Comparison of ENCODE assay signal across 26 mouse cellular contexts in the genomic region with DNA sequence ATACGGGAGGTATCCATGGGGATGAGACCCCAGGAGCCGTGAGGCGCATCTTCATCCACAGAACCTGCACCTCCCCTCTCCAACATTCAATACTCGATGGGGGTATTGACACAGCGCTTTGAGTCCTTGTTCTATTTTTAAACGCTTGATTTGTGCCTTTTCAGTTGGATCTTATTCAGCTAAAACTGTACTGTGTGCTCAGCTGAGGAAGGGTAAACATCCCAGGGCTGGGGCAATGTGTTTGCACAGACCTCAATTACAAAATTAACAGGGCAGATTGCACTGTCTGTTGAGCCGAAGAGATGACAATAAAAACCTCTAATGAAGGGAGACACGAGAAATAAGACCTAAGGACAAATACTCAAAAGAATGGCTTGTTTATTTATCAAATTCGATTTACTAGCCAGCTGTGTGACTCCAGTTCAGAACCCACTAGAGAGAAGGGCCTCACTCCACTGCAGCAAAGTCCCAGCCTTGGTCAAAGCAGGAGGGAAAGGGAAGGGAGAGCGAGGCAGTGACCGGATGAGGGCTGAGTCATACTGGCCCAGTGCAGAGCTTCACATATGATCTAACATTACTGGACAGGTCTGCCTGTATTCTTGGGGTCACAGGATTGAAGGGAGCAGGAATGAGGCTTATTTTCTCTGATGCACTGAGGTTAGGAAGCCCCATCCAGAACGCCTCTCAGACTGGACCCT. TPM values are rescaled to one million over a fixed set of nuclear protein-coding genes. Genes with fewer than 3 reads are reported as not detected.
A peak's percentile ranks its signal among the peaks of the same experiment; 100 is the strongest.
DNase-seq lines count a peak whose midpoint lies in the region; ATAC-seq and TF ChIP-seq lines count a peak whose summit lies in the region.
"Had no signal": no experiment of that assay in that cellular context is flagged by ENCODE, and none has a peak within 500 bp of the region (broad histone marks: within the 10 kb centered on the region; RNA-seq: fewer than 3 reads in every experiment).

No protein-coding gene starts in this region.

- H3K27ac ChIP-seq in forebrain, postnatal 0 days (ENCODE audit: low read depth, low read length), result no peak overlapping the region
- no peak overlapping the region for H3K27ac ChIP-seq in forebrain, embryonic 12.5 days
- no peak overlapping the region for H3K27ac ChIP-seq in liver, adult 2 months (replicated peaks; ENCODE audit: insufficient read depth, low read depth, low read length)
- no peak overlapping the region for H3K27ac ChIP-seq in liver, embryonic 12.5 days
- no peak overlapping the region for H3K27ac ChIP-seq in midbrain, embryonic 11.5 days (ENCODE audit: low read depth, low read length)
- H3K27ac ChIP-seq in midbrain, embryonic 15.5 days, result no peak overlapping the region
- H3K27ac ChIP-seq in stomach, embryonic 15.5 days, result 0 out of 2 replicates have a peak overlapping the region, but pooled peaks have one; percentile 52
- H3K27ac ChIP-seq: gastrocnemius, adult 2 months; limb, embryonic 15.5 days had no signal

- peaks cover 2% of the 10 kb centered on the region; the same call in 1 of the 2 replicates for H3K36me3 ChIP-seq in forebrain, postnatal 0 days (ENCODE audit: insufficient read depth)
- peaks cover 8% of the 10 kb centered on the region for H3K36me3 ChIP-seq in forebrain, embryonic 12.5 days (replicated peaks)
- H3K36me3 ChIP-seq in liver, adult 2 months (ENCODE audit: control insufficient read depth, insufficient read depth, low read length), result peaks cover 4% of the 10 kb centered on the region; the same call in 1 of the 2 replicates
- H3K36me3 ChIP-seq in liver, embryonic 12.5 days, result peaks cover 19% of the 10 kb centered on the region
- H3K36me3 ChIP-seq in midbrain, embryonic 11.5 days (ENCODE audit: control insufficient read depth, insufficient read depth, low read length), result no peaks in the 10 kb centered on the region
- no peaks in the 10 kb centered on the region for H3K36me3 ChIP-seq in midbrain, embryonic 15.5 days (replicated peaks)
- H3K36me3 ChIP-seq in stomach, embryonic 15.5 days, result peaks cover 5% of the 10 kb centered on the region; the same call in 1 of the 2 replicates

- no peaks in the 10 kb centered on the region for H3K9me3 ChIP-seq in forebrain, postnatal 0 days (ENCODE audit: low read length)
- no peaks in the 10 kb centered on the region for H3K9me3 ChIP-seq in forebrain, embryonic 12.5 days
- H3K9me3 ChIP-seq in liver, embryonic 12.5 days (replicated peaks), result no peaks in the 10 kb centered on the region
- no peaks in the 10 kb centered on the region for H3K9me3 ChIP-seq in midbrain, embryonic 11.5 days (ENCODE audit: control insufficient read depth, low read length)
- H3K9me3 ChIP-seq in midbrain, embryonic 15.5 days, result no peaks in the 10 kb centered on the region
- no peaks in the 10 kb centered on the region for H3K9me3 ChIP-seq in stomach, embryonic 15.5 days
- H3K9me3 ChIP-seq: heart, embryonic 12.5 days; limb, embryonic 15.5 days had no signal

- H3K27me3 ChIP-seq in forebrain, postnatal 0 days (ENCODE audit: insufficient read depth, low read length), result no peaks in the 10 kb centered on the region
- peaks cover 1% of the 10 kb centered on the region for H3K27me3 ChIP-seq in forebrain, embryonic 12.5 days
- H3K27me3 ChIP-seq in liver, adult 2 months (ENCODE audit: control insufficient read depth, insufficient read depth, low read length), result no peaks in the 10 kb centered on the region
- peaks cover 14% of the 10 kb centered on the region; the same call in 1 of the 2 replicates for H3K27me3 ChIP-seq in liver, embryonic 12.5 days (replicated peaks)
- no peaks in the 10 kb centered on the region for H3K27me3 ChIP-seq in midbrain, embryonic 11.5 days (ENCODE audit: control insufficient read depth, insufficient read depth, low read length)
- H3K27me3 ChIP-seq in midbrain, embryonic 15.5 days (replicated peaks), result no peaks in the 10 kb centered on the region
- H3K27me3 ChIP-seq in stomach, embryonic 15.5 days (replicated peaks), result 0 out of 2 replicates have a peak, but pooled peaks cover 3% of the 10 kb centered on the region
- H3K27me3 ChIP-seq: heart, embryonic 12.5 days; limb, embryonic 15.5 days had no signal

- no peak for TF ChIP-seq POLR2A in liver, adult 2 months (IDR thresholded peaks at IDR 0.05; ENCODE audit: extremely low read depth, insufficient read depth, low read length)

- H3K4me1 ChIP-seq in forebrain, postnatal 0 days (ENCODE audit: insufficient read depth), result no peaks in the 10 kb centered on the region
- peaks cover 5% of the 10 kb centered on the region; the same call in 1 of the 2 replicates for H3K4me1 ChIP-seq in forebrain, embryonic 12.5 days
- 0 out of 2 replicates have a peak, but pooled peaks cover 5% of the 10 kb centered on the region for H3K4me1 ChIP-seq in liver, adult 2 months (ENCODE audit: control insufficient read depth, insufficient read depth, low read length)
- H3K4me1 ChIP-seq in liver, embryonic 12.5 days, result no peaks in the 10 kb centered on the region
- H3K4me1 ChIP-seq in midbrain, embryonic 11.5 days (ENCODE audit: control insufficient read depth, insufficient read depth, low read length), result 0 out of 2 replicates have a peak, but pooled peaks cover 2% of the 10 kb centered on the region
- H3K4me1 ChIP-seq in midbrain, embryonic 15.5 days, result no peaks in the 10 kb centered on the region
- H3K4me1 ChIP-seq in stomach, embryonic 15.5 days, result peaks cover 7% of the 10 kb centered on the region; the same call in 1 of the 2 replicates
- H3K4me1 ChIP-seq: heart, embryonic 12.5 days had no signal

- no peak overlapping the region for H3K4me2 ChIP-seq in forebrain, postnatal 0 days (ENCODE audit: low read depth)
- H3K4me2 ChIP-seq in forebrain, embryonic 12.5 days, result no peak overlapping the region
- no peak overlapping the region for H3K4me2 ChIP-seq in liver, embryonic 12.5 days
- no peak overlapping the region for H3K4me2 ChIP-seq in midbrain, embryonic 11.5 days
- no peak overlapping the region for H3K4me2 ChIP-seq in midbrain, embryonic 15.5 days
- no peak overlapping the region for H3K4me2 ChIP-seq in stomach, embryonic 15.5 days
- H3K4me2 ChIP-seq: heart, embryonic 12.5 days; limb, embryonic 15.5 days had no signal

- TF ChIP-seq CTCF in forebrain, postnatal 0 days (IDR thresholded peaks at IDR 0.05; ENCODE audit: low read depth), result no peak
- no peak for TF ChIP-seq CTCF in liver, adult 2 months (IDR thresholded peaks at IDR 0.05; ENCODE audit: low read depth, low read length)

- WGBS in forebrain, postnatal 0 days, result 50% methylated on average over 12 of the region's 12 CpGs
- WGBS in forebrain, embryonic 12.5 days, result 72% methylated on average over 12 of the region's 12 CpGs
- WGBS in liver, adult 2 months, result 29% methylated on average over 12 of the region's 12 CpGs
- whole genome bisulfite sequencing in liver, embryonic 12.5 days (ENCODE audit: insufficient replicate concordance), result 59% methylated on average over 12 of the region's 12 CpGs
- 73% methylated on average over 12 of the region's 12 CpGs for WGBS in midbrain, embryonic 11.5 days
- WGBS in midbrain, embryonic 15.5 days, result 55% methylated on average over 12 of the region's 12 CpGs
- 52% methylated on average over 12 of the region's 12 CpGs for WGBS in stomach, embryonic 15.5 days

- DNase-seq in forebrain, postnatal 0 days, result no peak
- DNase-seq in liver, adult 2 months (ENCODE audit: extremely low read depth, low read depth, low spot score), result peak; percentile 68
- DNase-seq in midbrain, embryonic 11.5 days (ENCODE audit: low spot score, missing footprints), result no peak
- DNase-seq in T-cell, adult 2 months (ENCODE audit: low spot score), result no peak
- DNase-seq: adrenal gland, postnatal 14 days; cerebellum, adult 18-20 months; gastrocnemius, adult 2 months; heart, postnatal 4 days; kidney, adult 2 months; kidney, postnatal 36 days; thymus, adult 18-20 months had no signal

- 0 out of 2 replicates have a peak, but pooled peaks have one; percentile 46 for ATAC-seq in forebrain, postnatal 0 days
- ATAC-seq in forebrain, embryonic 12.5 days (ENCODE audit: low FRiP score), result no peak
- no peak for ATAC-seq in liver, embryonic 12.5 days
- peak; percentile 77 for ATAC-seq in midbrain, embryonic 11.5 days (ENCODE audit: low FRiP score)
- ATAC-seq in midbrain, embryonic 15.5 days (replicated peaks), result no peak; the same call in 1 of the 2 replicates
- ATAC-seq in stomach, embryonic 15.5 days (ENCODE audit: insufficient read depth, low FRiP score, low read depth), result peak; percentile 69
- ATAC-seq: activated CD4-positive, CD25-positive, alpha-beta regulatory T cell, adult 4 months; forebrain, embryonic 16.5 days had no signal

- H3K9ac ChIP-seq in forebrain, postnatal 0 days, result no peak overlapping the region
- no peak overlapping the region for H3K9ac ChIP-seq in forebrain, embryonic 12.5 days
- H3K9ac ChIP-seq in liver, adult 2 months (ENCODE audit: low read depth, low read length), result no peak overlapping the region
- H3K9ac ChIP-seq in liver, embryonic 12.5 days, result no peak overlapping the region
- H3K9ac ChIP-seq in midbrain, embryonic 11.5 days (ENCODE audit: low read length), result no peak overlapping the region
- H3K9ac ChIP-seq in midbrain, embryonic 15.5 days, result no peak overlapping the region
- no peak overlapping the region for H3K9ac ChIP-seq in stomach, embryonic 15.5 days
- H3K9ac ChIP-seq: heart, embryonic 12.5 days; limb, embryonic 15.5 days had no signal

- no peaks in the 10 kb centered on the region for H3K79me2 ChIP-seq in liver, adult 2 months (ENCODE audit: control insufficient read depth, insufficient read depth, low read length)

- H3K4me3 ChIP-seq in forebrain, postnatal 0 days (ENCODE audit: low read depth, low read length), result no peak overlapping the region
- H3K4me3 ChIP-seq in forebrain, embryonic 12.5 days (replicated peaks), result no peak overlapping the region
- no peak overlapping the region for H3K4me3 ChIP-seq in liver, adult 2 months (ENCODE audit: insufficient read depth, low read depth, low read length)
- H3K4me3 ChIP-seq in liver, embryonic 12.5 days, result no peak overlapping the region
- H3K4me3 ChIP-seq in midbrain, embryonic 11.5 days (ENCODE audit: low read depth, low read length), result no peak overlapping the region
- H3K4me3 ChIP-seq in midbrain, embryonic 15.5 days, result no peak overlapping the region
- no peak overlapping the region for H3K4me3 ChIP-seq in stomach, embryonic 15.5 days (replicated peaks)
- H3K4me3 ChIP-seq: gastrocnemius, adult 2 months; heart, embryonic 12.5 days; limb, embryonic 15.5 days had no signal

RNA-seq across cellular contexts. Expression of gene Spaca7, which starts 37.1 kb away (rescaled TPM):
- total RNA-seq in forebrain, postnatal 0 days (2014; rRNA removed), result not detected in 2 replicates
- polyA plus RNA-seq in forebrain, postnatal 0 days (2015; fragmentation: Nextera tagmentation; extraction: Ambion mirVana), result not detected in 2 replicates
- polyA plus RNA-seq in forebrain, embryonic 12.5 days (2016; fragmentation: Nextera tagmentation; extraction: Ambion mirVana), result not detected in 2 replicates
- not detected in 2 replicates for total RNA-seq in liver, adult 2 months (2014; rRNA removed)
- not detected in 2 replicates for polyA plus RNA-seq in liver, adult 2 months (2012; rRNA removed)
- not detected in 2 replicates for polyA plus RNA-seq in liver, embryonic 12.5 days (2016; fragmentation: Nextera tagmentation; extraction: Ambion mirVana)
- not detected in 2 replicates for polyA plus RNA-seq in midbrain, embryonic 11.5 days (2014; fragmentation: Nextera tagmentation; extraction: Ambion mirVana)
- polyA plus RNA-seq in midbrain, embryonic 15.5 days (2015; fragmentation: Nextera tagmentation; extraction: Ambion mirVana), result not detected in 2 replicates
- polyA plus RNA-seq in stomach, embryonic 15.5 days (2015; fragmentation: Nextera tagmentation; extraction: Ambion mirVana), result not detected in 2 replicates
- total RNA-seq: adrenal gland, postnatal 14 days; CH12.LX; gastrocnemius, adult 2 months; granulocyte monocyte progenitor cell, adult 5-6 weeks; heart, postnatal 4 days; layer of hippocampus, postnatal 14 days; left cerebral cortex, postnatal 25 days; megakaryocyte, adult 5-6 weeks; neutrophil, adult 5-6 weeks had no signal
- polyA plus RNA-seq: activated CD4-positive, CD25-positive, alpha-beta regulatory T cell, adult 4 months; embryonic facial prominence, embryonic 11.5 days; forebrain, embryonic 16.5 days; heart, embryonic 12.5 days; limb, embryonic 15.5 days had no signal

Comparison
In these comparisons a context has a peak if more than half of its experiments do, and no peak if none do; other contexts are left out.
1. ATAC-seq: peak in forebrain, postnatal 0 days (single experiment), midbrain, embryonic 11.5 days (single experiment) and stomach, embryonic 15.5 days (single experiment); none in forebrain, embryonic 12.5 days (single experiment), liver, embryonic 12.5 days (single experiment) and midbrain, embryonic 15.5 days (single experiment).